Mouse (Mus musculus): ENCODE data around the gene Wrap73.

DNA sequence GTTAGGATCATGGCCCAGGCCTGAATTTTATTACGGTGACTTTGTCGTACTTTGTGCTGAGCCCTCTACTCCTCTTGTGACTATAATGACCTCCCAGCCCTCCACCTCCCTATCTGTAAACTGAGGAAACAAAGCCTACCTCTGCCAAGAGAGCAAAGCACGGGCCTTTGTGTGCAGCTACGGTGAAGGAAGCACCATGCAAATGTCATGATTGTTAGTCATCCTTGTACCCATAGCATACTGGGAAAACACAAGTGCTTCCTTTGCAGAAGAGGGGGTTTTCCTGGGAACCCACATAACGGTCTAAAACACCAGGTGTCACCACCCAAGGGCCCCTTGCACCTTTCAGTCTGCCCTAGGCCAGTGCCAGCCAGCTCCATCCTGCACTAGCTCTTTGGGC is 17.0 kb upstream of the Wrap73 start:
- peak; percentile 57 for TF ChIP-seq HCFC1 (IDR thresholded peaks at IDR 0.05; ENCODE audit: low read depth, low read length)
- peak; percentile 82 for TF ChIP-seq ZMIZ1 (IDR thresholded peaks at IDR 0.05; ENCODE audit: low read depth, low read length)
- TF ChIP-seq TBP (conservative IDR thresholded peaks at IDR 0.05; ENCODE audit: low read depth, low read length), result peak; percentile 87
- TF ChIP-seq POLR2A (IDR thresholded peaks at IDR 0.05; ENCODE audit: low read depth, low read length), result peak; percentile 64
- peak in 1 of 2 experiments; percentile 6; a peak in 1 of 4 replicates for TF ChIP-seq CTCF (conservative IDR thresholded peaks at IDR 0.05 in 1 of 2, IDR thresholded peaks at IDR 0.05 in 1 of 2; ENCODE audit: low read depth in 2 of 2, low read length in 2 of 2)
- TF ChIP-seq IRF4 (IDR thresholded peaks at IDR 0.05; ENCODE audit: low read depth, low read length), result peak; percentile 94
